Mouse (Mus musculus): ENCODE measurements around the gene Spock1. TPM values are rescaled to one million over a fixed set of nuclear protein-coding genes. Genes with fewer than 3 reads are reported as not detected.

Spock1 gene
- 0.89 TPM for polyA plus RNA-seq (2015; fragmentation: Illumina TruSeq; extraction: RNeasy Lipid Tissue Mini Kit (QIAGEN cat#74804); ENCODE audit: insufficient read depth, low read depth, low replicate concordance)

GRCm38 (mm10) chr13:57908266-57908582 is at the start of gene Spock1:
Gene Spock1 (minus strand): TSS chr13:57908332.

Other genes starting within 250 kb of the Spock1 start
- 1.7 TPM for gene Klhl3, start 205.3 kb upstream of the Spock1 start, polyA plus RNA-seq (2015; fragmentation: Illumina TruSeq; extraction: RNeasy Lipid Tissue Mini Kit (QIAGEN cat#74804); ENCODE audit: insufficient read depth, low read depth, low replicate concordance)
- 11.9 TPM for gene Hnrnpa0, start 220.2 kb upstream of the Spock1 start, polyA plus RNA-seq (2015; fragmentation: Illumina TruSeq; extraction: RNeasy Lipid Tissue Mini Kit (QIAGEN cat#74804); ENCODE audit: insufficient read depth, low read depth, low replicate concordance)
- 12.2 TPM for gene Idnk, start 249.3 kb upstream of the Spock1 start, polyA plus RNA-seq (2015; fragmentation: Illumina TruSeq; extraction: RNeasy Lipid Tissue Mini Kit (QIAGEN cat#74804); ENCODE audit: insufficient read depth, low read depth, low replicate concordance)

Data from pancreas, adult 10 weeks (tissue).